Mouse (Mus musculus) cerebellum, adult 2 months (tissue): ENCODE data around the gene Grm6.

ENCODE experiments used
- CTCF ChIP-seq: fragments of 200-500 bp; IDR thresholded peaks from 2 replicates; pipeline ENCODE4 v1.5.1; 2011; ENCODE audit warnings: low read depth, mild to moderate bottlenecking, control low read depth, low read length, moderate library complexity, borderline replicate concordance; ENCODE audit not compliant: insufficient read depth
- POLR2A ChIP-seq: fragments of 200-500 bp; IDR thresholded peaks from 2 replicates; pipeline ENCODE4 v1.6.1; 2011; ENCODE audit warnings: low read length, control low read depth, borderline replicate concordance; ENCODE audit not compliant: insufficient read depth

DNA sequence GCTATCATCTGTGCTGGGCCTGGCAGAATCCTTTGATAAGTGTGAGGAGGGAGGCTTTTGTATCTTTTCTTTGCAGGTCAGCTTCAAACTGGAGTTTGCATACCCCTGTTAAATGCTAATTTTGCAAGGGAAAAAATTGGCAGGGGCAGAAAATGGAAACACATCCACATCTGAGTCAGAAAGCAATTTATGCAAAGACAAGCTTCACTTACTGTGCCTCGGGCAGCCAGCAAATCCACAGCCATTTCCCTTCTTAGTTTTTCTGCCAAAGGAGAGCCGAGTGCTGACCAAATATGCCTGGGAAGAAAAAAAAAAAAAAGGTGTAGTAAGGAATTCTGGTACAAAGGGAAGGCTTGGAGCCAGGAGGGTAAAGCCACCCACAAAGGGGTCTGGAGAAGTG is 24.3 kb upstream of the Grm6 start:
- TF ChIP-seq POLR2A: no peak
- TF ChIP-seq CTCF: no peak
